31 mouse cellular contexts compared by ENCODE assay signal in genomic region chr4:129918464-129918863, GRCm38 (mm10). TPM values are rescaled to one million over a fixed set of nuclear protein-coding genes. Genes with fewer than 3 reads are reported as not detected.
"Had no signal": no experiment of that assay in that cellular context is flagged by ENCODE, and none has a peak within 500 bp of the region (broad histone marks: within the 10 kb centered on the region; RNA-seq: fewer than 3 reads in every experiment).

No protein-coding gene starts in this region.

- H3K4me2 ChIP-seq: heart, embryonic 11.5 days; heart, embryonic 13.5 days; heart, embryonic 15.5 days; hindbrain, embryonic 13.5 days; hindbrain, embryonic 15.5 days; kidney, embryonic 15.5 days; limb, embryonic 12.5 days; limb, embryonic 15.5 days; liver, embryonic 12.5 days had no signal

- H3K36me3 ChIP-seq: heart, embryonic 13.5 days; heart, embryonic 15.5 days; hindbrain, embryonic 13.5 days; hindbrain, embryonic 15.5 days; kidney, embryonic 15.5 days; limb, embryonic 12.5 days; limb, embryonic 15.5 days; liver, embryonic 12.5 days had no signal

- ATAC-seq: hindbrain, postnatal 0 days; intestine, embryonic 16.5 days; liver, embryonic 12.5 days had no signal

- H3K9ac ChIP-seq: heart, embryonic 13.5 days; heart, embryonic 15.5 days; hindbrain, embryonic 13.5 days; hindbrain, embryonic 15.5 days; kidney, embryonic 15.5 days; limb, embryonic 12.5 days; limb, embryonic 15.5 days; liver, embryonic 12.5 days; liver, embryonic 14.5 days had no signal

- H3K27ac ChIP-seq: heart, adult 2 months; heart, embryonic 13.5 days; heart, embryonic 15.5 days; hindbrain, embryonic 13.5 days; hindbrain, embryonic 15.5 days; hindbrain, postnatal 0 days; kidney, embryonic 15.5 days; kidney, postnatal 0 days; limb, embryonic 12.5 days; limb, embryonic 15.5 days; liver, embryonic 12.5 days; liver, embryonic 14.5 days had no signal

- DNase-seq: gastrocnemius, postnatal 14 days; gastrocnemius, postnatal 36 days; heart, adult 11 months; heart, adult 2 months; heart, postnatal 14 days; heart, postnatal 36 days; kidney, adult 11 months; kidney, adult 2 months; kidney, adult 9 months; kidney, postnatal 14 days; kidney, postnatal 36 days; layer of hippocampus, adult 9-11 months; layer of hippocampus, postnatal 36 days; left cerebral cortex, postnatal 4 days had no signal

- H3K27me3 ChIP-seq: heart, embryonic 13.5 days; heart, embryonic 15.5 days; hindbrain, embryonic 13.5 days; hindbrain, embryonic 15.5 days; limb, embryonic 15.5 days had no signal

- H3K4me3 ChIP-seq: heart, adult 2 months; heart, embryonic 13.5 days; heart, embryonic 15.5 days; hindbrain, embryonic 13.5 days; hindbrain, embryonic 15.5 days; kidney, embryonic 15.5 days; limb, embryonic 12.5 days; limb, embryonic 15.5 days; liver, embryonic 12.5 days had no signal

- H3K9me3 ChIP-seq: heart, embryonic 13.5 days; heart, embryonic 15.5 days; hindbrain, embryonic 13.5 days; hindbrain, embryonic 15.5 days; kidney, embryonic 15.5 days; limb, embryonic 12.5 days; limb, embryonic 15.5 days; liver, embryonic 12.5 days had no signal

RNA-seq across cellular contexts. Expression of gene Spocd1, which starts 10.6 kb away (rescaled TPM):
- polyA plus RNA-seq: gonadal fat pad, adult 2 months; heart, adult 2 months; hindbrain, embryonic 11.5 days; hindbrain, embryonic 13.5 days; intestine, embryonic 16.5 days; kidney, adult 2 months; kidney, embryonic 15.5 days; kidney, postnatal 0 days; large intestine, adult 2 months; limb, embryonic 12.5 days; liver, adult 2 months had no signal
